Mouse (Mus musculus): ENCODE measurements at regions not wholly inside any gene's neighbourhood (a gene's known extent, or its start where the extent isn't known, plus 50 kb on each side); places are given as distances from the start of the nearest gene placed in this dataset.

GRCm38 (mm10) chr3:78594718-78595236, 691.5 kb downstream of the Rapgef2 start:
- H3K27me3 ChIP-seq (ENCODE audit: control insufficient read depth, insufficient read depth, low read length) = peaks cover 13% of the 10 kb centered on the region
- 4% methylated on average over 6 of the region's 6 CpGs for WGBS
- ATAC-seq (ENCODE audit: insufficient number of reproducible peaks, low FRiP score, low TSS enrichment, low read depth) = peak; percentile 94
- DNase-seq (ENCODE audit: low spot score) = peak; percentile 77
- H3K4me1 ChIP-seq (ENCODE audit: control insufficient read depth, insufficient read depth, low read length) = no peaks in the 10 kb centered on the region
- no peaks in the 10 kb centered on the region for H3K36me3 ChIP-seq (ENCODE audit: control insufficient read depth, insufficient read depth, low read length)
- no peak overlapping the region; the same call in 1 of the 2 replicates for H3K4me2 ChIP-seq (ENCODE audit: low read depth, severe bottlenecking)
- no peak overlapping the region for H3K4me3 ChIP-seq (ENCODE audit: low read depth, low read length)
- no peaks in the 10 kb centered on the region for H3K9me3 ChIP-seq (ENCODE audit: control insufficient read depth, low read length)
- H3K27ac ChIP-seq (replicated peaks; ENCODE audit: low read depth, low read length) = no peak overlapping the region
- H3K9ac ChIP-seq (ENCODE audit: low read length) = no peak overlapping the region

- WGBS = 53% methylated on average over 11 of the region's 11 CpGs
- H3K27me3 ChIP-seq (ENCODE audit: control insufficient read depth, insufficient read depth, low read length) = peaks cover 16% of the 10 kb centered on the region
- H3K4me1 ChIP-seq (ENCODE audit: control insufficient read depth, insufficient read depth, low read length) = no peaks in the 10 kb centered on the region
- H3K36me3 ChIP-seq (ENCODE audit: control insufficient read depth, insufficient read depth, low read length) = no peaks in the 10 kb centered on the region
- H3K9me3 ChIP-seq (ENCODE audit: control insufficient read depth, low read length) = no peaks in the 10 kb centered on the region
- peak; percentile 33; the same call in 1 of the 2 replicates for ATAC-seq (ENCODE audit: insufficient number of reproducible peaks, low FRiP score, low TSS enrichment, low read depth)
- H3K4me2 ChIP-seq (ENCODE audit: low read depth, severe bottlenecking) = no peak overlapping the region
- no peak for DNase-seq (ENCODE audit: low spot score)
- H3K4me3 ChIP-seq (ENCODE audit: low read depth, low read length) = no peak overlapping the region
- H3K27ac ChIP-seq (replicated peaks; ENCODE audit: low read depth, low read length) = no peak overlapping the region
- no peak overlapping the region for H3K9ac ChIP-seq (ENCODE audit: low read length)
Measured at GRCm38 (mm10) chr3:78594305-78594704, 692.0 kb downstream of the Rapgef2 start.

- Histone ChIP-seq H3K27me3 (ENCODE audit: control insufficient read depth, insufficient read depth, low read length) (peaks cover 10% of the 10 kb centered on the region; the same call in 1 of the 2 replicates), H3K9ac (ENCODE audit: low read length) (no peak overlapping the region), H3K4me2 (ENCODE audit: low read depth, severe bottlenecking) (no peak overlapping the region), H3K4me1 (ENCODE audit: control insufficient read depth, insufficient read depth, low read length) (no peaks in the 10 kb centered on the region), H3K4me3 (ENCODE audit: low read depth, low read length) (no peak overlapping the region), H3K36me3 (ENCODE audit: control insufficient read depth, insufficient read depth, low read length) (no peaks in the 10 kb centered on the region), H3K27ac (replicated peaks; ENCODE audit: low read depth, low read length) (no peak overlapping the region), H3K9me3 (ENCODE audit: control insufficient read depth, low read length) (no peaks in the 10 kb centered on the region)
- no peak for DNase-seq (ENCODE audit: low spot score)
- ATAC-seq (ENCODE audit: insufficient number of reproducible peaks, low FRiP score, low TSS enrichment, low read depth) = no peak
- 75% methylated on average over 1 of the region's 1 CpGs for WGBS
Measured at GRCm38 (mm10) chr3:78586639-78587038, 699.7 kb downstream of the Rapgef2 start.

- Histone ChIP-seq H3K27me3 (ENCODE audit: control insufficient read depth, insufficient read depth, low read length) (no peaks in the 10 kb centered on the region), H3K36me3 (ENCODE audit: control insufficient read depth, insufficient read depth, low read length) (no peaks in the 10 kb centered on the region), H3K4me2 (ENCODE audit: low read depth, severe bottlenecking) (no peak overlapping the region), H3K4me1 (ENCODE audit: control insufficient read depth, insufficient read depth, low read length) (no peaks in the 10 kb centered on the region), H3K27ac (replicated peaks; ENCODE audit: low read depth, low read length) (no peak overlapping the region), H3K9me3 (ENCODE audit: control insufficient read depth, low read length) (no peaks in the 10 kb centered on the region), H3K9ac (ENCODE audit: low read length) (no peak overlapping the region), H3K4me3 (ENCODE audit: low read depth, low read length) (no peak overlapping the region)
- WGBS = 61% methylated on average over 1 of the region's 1 CpGs
- ATAC-seq (ENCODE audit: insufficient number of reproducible peaks, low FRiP score, low TSS enrichment, low read depth) (no peak), DNase-seq (ENCODE audit: low spot score) (no peak)
Measured at GRCm38 (mm10) chr3:78581868-78582267, 704.4 kb downstream of the Rapgef2 start.

- 72% methylated on average over 3 of the region's 3 CpGs for WGBS
- H3K9me3 ChIP-seq (ENCODE audit: control insufficient read depth, low read length) = no peaks in the 10 kb centered on the region
Measured at GRCm38 (mm10) chr3:78581100-78581499, 705.2 kb downstream of the Rapgef2 start.

GRCm38 (mm10) chr3:78575667-78576464, 710.5 kb downstream of the Rapgef2 start:
- ATAC-seq (ENCODE audit: insufficient number of reproducible peaks, low FRiP score, low TSS enrichment, low read depth) (no peak), DNase-seq (ENCODE audit: low spot score) (no peak)
- H3K4me3 ChIP-seq (ENCODE audit: low read depth, low read length) = no peak overlapping the region
- H3K4me1 ChIP-seq (ENCODE audit: control insufficient read depth, insufficient read depth, low read length) = no peaks in the 10 kb centered on the region
- no peak overlapping the region for H3K27ac ChIP-seq (replicated peaks; ENCODE audit: low read depth, low read length)
- H3K9ac ChIP-seq (ENCODE audit: low read length) = no peak overlapping the region
- no peaks in the 10 kb centered on the region for H3K36me3 ChIP-seq (ENCODE audit: control insufficient read depth, insufficient read depth, low read length)
- 27% methylated on average over 2 of the region's 2 CpGs for WGBS
- H3K9me3 ChIP-seq (ENCODE audit: control insufficient read depth, low read length) = no peaks in the 10 kb centered on the region
- H3K27me3 ChIP-seq (ENCODE audit: control insufficient read depth, insufficient read depth, low read length) = no peaks in the 10 kb centered on the region
- no peak overlapping the region for H3K4me2 ChIP-seq (ENCODE audit: low read depth, severe bottlenecking)

More at GRCm38 (mm10) chr3:78581100-78581499, 705.2 kb downstream of the Rapgef2 start:
- Histone ChIP-seq H3K4me1 (ENCODE audit: control insufficient read depth, insufficient read depth, low read length) (no peaks in the 10 kb centered on the region), H3K4me2 (ENCODE audit: low read depth, severe bottlenecking) (no peak overlapping the region), H3K27me3 (ENCODE audit: control insufficient read depth, insufficient read depth, low read length) (no peaks in the 10 kb centered on the region), H3K4me3 (ENCODE audit: low read depth, low read length) (no peak overlapping the region), H3K9ac (ENCODE audit: low read length) (no peak overlapping the region), H3K27ac (replicated peaks; ENCODE audit: low read depth, low read length) (no peak overlapping the region), H3K36me3 (ENCODE audit: control insufficient read depth, insufficient read depth, low read length) (no peaks in the 10 kb centered on the region)
- DNase-seq (ENCODE audit: low spot score) (no peak), ATAC-seq (ENCODE audit: insufficient number of reproducible peaks, low FRiP score, low TSS enrichment, low read depth) (no peak)

GRCm38 (mm10) chr3:78574807-78575206, 711.5 kb downstream of the Rapgef2 start:
- DNase-seq (ENCODE audit: low spot score) = no peak
- 78% methylated on average over 3 of the region's 3 CpGs for WGBS

GRCm38 (mm10) chr3:78573299-78573698, 713.0 kb downstream of the Rapgef2 start:
- no peak overlapping the region for H3K9ac ChIP-seq (ENCODE audit: low read length)
- DNase-seq (ENCODE audit: low spot score) (no peak), ATAC-seq (ENCODE audit: insufficient number of reproducible peaks, low FRiP score, low TSS enrichment, low read depth) (no peak)
- WGBS = 84% methylated on average over 6 of the region's 6 CpGs
- H3K4me3 ChIP-seq (ENCODE audit: low read depth, low read length) = no peak overlapping the region
- H3K9me3 ChIP-seq (ENCODE audit: control insufficient read depth, low read length) = no peaks in the 10 kb centered on the region
- H3K27me3 ChIP-seq (ENCODE audit: control insufficient read depth, insufficient read depth, low read length) = no peaks in the 10 kb centered on the region
- H3K4me2 ChIP-seq (ENCODE audit: low read depth, severe bottlenecking) = no peak overlapping the region
- H3K27ac ChIP-seq (replicated peaks; ENCODE audit: low read depth, low read length) = no peak overlapping the region
- H3K36me3 ChIP-seq (ENCODE audit: control insufficient read depth, insufficient read depth, low read length) = no peaks in the 10 kb centered on the region
- H3K4me1 ChIP-seq (ENCODE audit: control insufficient read depth, insufficient read depth, low read length) = no peaks in the 10 kb centered on the region

More at GRCm38 (mm10) chr3:78574807-78575206, 711.5 kb downstream of the Rapgef2 start:
- Histone ChIP-seq H3K9ac (ENCODE audit: low read length) (no peak overlapping the region), H3K4me1 (ENCODE audit: control insufficient read depth, insufficient read depth, low read length) (no peaks in the 10 kb centered on the region), H3K9me3 (ENCODE audit: control insufficient read depth, low read length) (no peaks in the 10 kb centered on the region), H3K27ac (replicated peaks; ENCODE audit: low read depth, low read length) (no peak overlapping the region), H3K4me2 (ENCODE audit: low read depth, severe bottlenecking) (no peak overlapping the region), H3K27me3 (ENCODE audit: control insufficient read depth, insufficient read depth, low read length) (no peaks in the 10 kb centered on the region), H3K4me3 (ENCODE audit: low read depth, low read length) (no peak overlapping the region), H3K36me3 (ENCODE audit: control insufficient read depth, insufficient read depth, low read length) (no peaks in the 10 kb centered on the region)
- no peak for ATAC-seq (ENCODE audit: insufficient number of reproducible peaks, low FRiP score, low TSS enrichment, low read depth)
